Mouse (Mus musculus): ENCODE measurements around the gene Tbx4. TPM values are rescaled to one million over a fixed set of nuclear protein-coding genes. Genes with fewer than 3 reads are reported as not detected.

The Tbx4 gene
- total and polyA plus RNA-seq, 3 experiments = 0.12 to 0.64 TPM; not detected in 1

- H3K27ac ChIP-seq (ENCODE audit: control insufficient read depth, low read depth, low read length) = no peak overlapping the region
- no peaks in the 10 kb centered on the region for H3K9me3 ChIP-seq (replicated peaks; ENCODE audit: insufficient read depth, low read length)
- TF ChIP-seq ZC3H11A (IDR thresholded peaks at IDR 0.05; ENCODE audit: low read depth, low read length) = no peak
- TF ChIP-seq BHLHE40 (IDR thresholded peaks at IDR 0.05; ENCODE audit: borderline replicate concordance, low read depth, low read length) = no peak
- TF ChIP-seq MEF2A (IDR thresholded peaks at IDR 0.05; ENCODE audit: extremely low read depth, insufficient replicate concordance, low read depth, low read length, poor library complexity, severe bottlenecking) = no peak
- TF ChIP-seq KAT2A (conservative IDR thresholded peaks at IDR 0.05; ENCODE audit: low read depth, low read length) = no peak
- TF ChIP-seq MYB (IDR thresholded peaks at IDR 0.05; ENCODE audit: low read depth, low read length) = no peak
- no peak for TF ChIP-seq RAD21 (IDR thresholded peaks at IDR 0.05; ENCODE audit: low read depth, low read length)
- TF ChIP-seq ETS1 (IDR thresholded peaks at IDR 0.05; ENCODE audit: low read depth, low read length) = no peak
- no peak for TF ChIP-seq MAFK (IDR thresholded peaks at IDR 0.05; ENCODE audit: borderline replicate concordance, low read depth, low read length)
- no peak for TF ChIP-seq ZMIZ1 (IDR thresholded peaks at IDR 0.05; ENCODE audit: low read depth, low read length)
- TF ChIP-seq JUND (IDR thresholded peaks at IDR 0.05; ENCODE audit: low read depth, low read length) = no peak
- no peak for TF ChIP-seq CTCF (IDR thresholded peaks at IDR 0.05 in 2 of 3, conservative IDR thresholded peaks at IDR 0.05 in 1 of 3; ENCODE audit: control insufficient read depth in 1 of 3, insufficient read depth in 1 of 3, low read depth in 2 of 3, low read length in 3 of 3, poor library complexity in 1 of 3, severe bottlenecking in 1 of 3)
- TF ChIP-seq POLR2A (IDR thresholded peaks at IDR 0.05; ENCODE audit: control insufficient read depth in 1 of 2, insufficient read depth in 1 of 2, low read depth in 1 of 2, low read length in 2 of 2, poor library complexity in 1 of 2) = no peak
- no peak for TF ChIP-seq SMC3 (IDR thresholded peaks at IDR 0.05; ENCODE audit: low read depth, low read length)
- no peak for TF ChIP-seq MXI1 (IDR thresholded peaks at IDR 0.05; ENCODE audit: low read depth, low read length)
- no peak for TF ChIP-seq UBTF (IDR thresholded peaks at IDR 0.05; ENCODE audit: borderline replicate concordance, insufficient read depth, low read depth, low read length)
- TF ChIP-seq TAL1 (IDR thresholded peaks at IDR 0.05; ENCODE audit: low read length) = no peak
- no peak for TF ChIP-seq TBP (IDR thresholded peaks at IDR 0.05; ENCODE audit: low read depth, low read length)
- no peak for TF ChIP-seq SIN3A (IDR thresholded peaks at IDR 0.05; ENCODE audit: low read length)
- TF ChIP-seq ZNF384 (IDR thresholded peaks at IDR 0.05; ENCODE audit: low read depth, low read length) = no peak
- TF ChIP-seq GABPA (IDR thresholded peaks at IDR 0.05; ENCODE audit: low read depth, low read length) = no peak
- peaks cover 2% of the 10 kb centered on the region in 2 experiments; a peak in 3 of 4 replicates for H3K27me3 ChIP-seq (ENCODE audit: control insufficient read depth in 1 of 2, insufficient read depth in 2 of 2, low read length in 2 of 2)
- H3K36me3 ChIP-seq (ENCODE audit: control insufficient read depth in 1 of 2, insufficient read depth in 2 of 2, low read length in 2 of 2) = no peaks in the 10 kb centered on the region
- no peaks in the 10 kb centered on the region for H3K79me2 ChIP-seq (ENCODE audit: control insufficient read depth, insufficient read depth, low read length, poor library complexity)
- no peak overlapping the region for H3K9ac ChIP-seq (ENCODE audit: control insufficient read depth, low read depth, low read length, poor library complexity, severe bottlenecking)
- H3K4me1 ChIP-seq (ENCODE audit: control insufficient read depth in 1 of 2, insufficient read depth in 2 of 2, low read length in 2 of 2) = no peaks in the 10 kb centered on the region
- DNase-seq (ENCODE audit: low read depth, low spot score) = no peak
- no peak overlapping the region for H3K4me3 ChIP-seq (ENCODE audit: control insufficient read depth in 1 of 2, insufficient read depth in 1 of 2, low read depth in 2 of 2, low read length in 2 of 2)
Observed at GRCm38 (mm10) chr11:85918388-85918940, 32.2 kb downstream of the Tbx4 start.

GRCm38 (mm10) chr11:85925294-85925743 is 39.1 kb downstream of the Tbx4 start:
- peak overlapping the region; percentile 51 to 58 for H3K4me3 ChIP-seq (ENCODE audit: control insufficient read depth in 1 of 2, insufficient read depth in 1 of 2, low read depth in 2 of 2, low read length in 2 of 2)
- 0 out of 2 replicates have a peak, but pooled peaks have one; percentile 77 for TF ChIP-seq JUND (IDR thresholded peaks at IDR 0.05; ENCODE audit: low read depth, low read length)
- 0 out of 4 replicates have a peak, but pooled peaks of 1 of the 2 experiments have one; percentile 10 for TF ChIP-seq EP300 (IDR thresholded peaks at IDR 0.05; ENCODE audit: low read depth in 1 of 2, low read length in 2 of 2)
- no peak for TF ChIP-seq CHD1 (IDR thresholded peaks at IDR 0.05; ENCODE audit: low read depth, low read length)
- 0 out of 2 replicates have a peak, but pooled peaks have one; percentile 53 for TF ChIP-seq SIN3A (IDR thresholded peaks at IDR 0.05; ENCODE audit: low read length)
- TF ChIP-seq MAX (IDR thresholded peaks at IDR 0.05; ENCODE audit: low read length) = peak; percentile 29; the same call in 1 of the 2 replicates
- TF ChIP-seq TBP (IDR thresholded peaks at IDR 0.05; ENCODE audit: low read depth, low read length) = 0 out of 2 replicates have a peak, but pooled peaks have one; percentile 13
- TF ChIP-seq USF1 (IDR thresholded peaks at IDR 0.05; ENCODE audit: low read depth, low read length) = no peak
- TF ChIP-seq MXI1 (IDR thresholded peaks at IDR 0.05; ENCODE audit: low read depth, low read length) = peak; percentile 58; the same call in 1 of the 2 replicates
- no peak for TF ChIP-seq GABPA (IDR thresholded peaks at IDR 0.05; ENCODE audit: low read depth, low read length)
- peaks cover 0 to 2% of the 10 kb centered on the region in 2 experiments; a peak in 2 of 4 replicates for H3K27me3 ChIP-seq (ENCODE audit: control insufficient read depth in 1 of 2, insufficient read depth in 2 of 2, low read length in 2 of 2)

More at GRCm38 (mm10) chr11:85925294-85925743, 39.1 kb downstream of the Tbx4 start:
- DNase-seq (ENCODE audit: low read depth, low spot score) = peak; percentile 90
- Histone ChIP-seq H3K9ac (ENCODE audit: control insufficient read depth, low read depth, low read length, poor library complexity, severe bottlenecking) (peak overlapping the region; percentile 47), H3K9me3 (replicated peaks; ENCODE audit: insufficient read depth, low read length) (no peaks in the 10 kb centered on the region), H3K27ac (ENCODE audit: control insufficient read depth, low read depth, low read length) (0 out of 2 replicates have a peak overlapping the region, but pooled peaks have one; percentile 39), H3K36me3 (ENCODE audit: control insufficient read depth in 1 of 2, insufficient read depth in 2 of 2, low read length in 2 of 2) (peaks cover 0 to 8% of the 10 kb centered on the region in 2 experiments; a peak in 2 of 4 replicates), H3K79me2 (ENCODE audit: control insufficient read depth, insufficient read depth, low read length, poor library complexity) (no peaks in the 10 kb centered on the region; the same call in 1 of the 2 replicates), H3K4me1 (ENCODE audit: control insufficient read depth in 1 of 2, insufficient read depth in 2 of 2, low read length in 2 of 2) (peaks cover 0 to 13% of the 10 kb centered on the region in 2 experiments; a peak in 1 of 4 replicates)

Measured in MEL (cell line).